Mouse (Mus musculus) layer of hippocampus, adult 8-10 months (tissue): ENCODE measurements around the gene S100a5. TPM values are rescaled to one million over a fixed set of nuclear protein-coding genes. Genes with fewer than 3 reads are reported as not detected.

Experiments used
- total RNA-seq, 4 experiments: library from RNA; stranded (reverse); gene quantifications; 2 replicates each; pipeline ENCODE4 v1.2.4; 2022

The S100a5 gene
- total RNA-seq, 4 experiments from 2014 or later, result not detected

Other genes with a start within 250 kb of the S100a5 start
- gene Slc27a3, start 218.6 kb upstream of the S100a5 start, total RNA-seq, result 10 to 100 TPM in 3 of 4 experiments, 1 to 10 TPM in 1; 9.1 to 12.7 (median 12.1) TPM
- gene Ints3, start 174.9 kb upstream of the S100a5 start, total RNA-seq, result 10 to 100 TPM; 56.4 to 85.0 (median 73.0) TPM
- 1 to 10 TPM; 5.1 to 6.7 (median 5.8) TPM for gene Npr1, start 142.7 kb upstream of the S100a5 start, total RNA-seq
- 10 to 100 TPM; 84.2 to 89.7 (median 87.4) TPM for gene Ilf2, start 132.4 kb upstream of the S100a5 start, total RNA-seq
- 10 to 100 TPM; 54.7 to 68.9 (median 63.0) TPM for gene Snapin, start 117.5 kb upstream of the S100a5 start, total RNA-seq
- gene Chtop, start 99.0 kb upstream of the S100a5 start, total RNA-seq, result 100 to 1,000 TPM; 146 to 155 (median 153) TPM
- gene S100a1, start 94.1 kb upstream of the S100a5 start, total RNA-seq, result 100 to 1,000 TPM in 2 of 4 experiments, 10 to 100 TPM in 2; 87.1 to 154 (median 123) TPM
- gene S100a13, start 94.1 kb upstream of the S100a5 start, total RNA-seq, result 10 to 100 TPM; 16.9 to 33.3 (median 24.9) TPM
- gene S100a14, start 81.7 kb upstream of the S100a5 start, total RNA-seq, result 1 to 10 TPM in 1 of 4 experiments, under 1 TPM in 1, not detected in 2; 0.49 to 1.3 TPM
- gene S100a16, start 71.3 kb upstream of the S100a5 start, total RNA-seq, result 100 to 1,000 TPM in 2 of 4 experiments, 10 to 100 TPM in 2; 69.8 to 134 (median 102) TPM
- gene S100a3, start 47.9 kb upstream of the S100a5 start, total RNA-seq, result 1 to 10 TPM in 3 of 4 experiments, under 1 TPM in 1; 0.35 to 1.8 (median 1.2) TPM
- not detected for gene S100a2, start 18.3 kb upstream of the S100a5 start, total RNA-seq
- not detected for gene Gm42674, start 6.6 kb upstream of the S100a5 start, total RNA-seq
- 10 to 100 TPM in 1 of 4 experiments, 1 to 10 TPM in 3; 2.7 to 17.2 (median 5.7) TPM for gene S100a4, start 4.8 kb upstream of the S100a5 start, total RNA-seq
- 10 to 100 TPM; 22.1 to 95.0 (median 51.5) TPM for gene S100a6, start 4.4 kb downstream of the S100a5 start, total RNA-seq
- under 1 TPM in 3 of 4 experiments, not detected in 1; 0.34 to 0.62 (median 0.49) TPM for gene S100a7a, start 45.5 kb downstream of the S100a5 start, total RNA-seq
- gene S100a8, start 60.5 kb downstream of the S100a5 start, total RNA-seq, result 1 to 10 TPM in 1 of 4 experiments, not detected in 3; 1.2 TPM
- 1 to 10 TPM in 1 of 4 experiments, not detected in 3; 1.1 TPM for gene S100a9, start 87.2 kb downstream of the S100a5 start, total RNA-seq
- gene Pglyrp4, start 118.4 kb downstream of the S100a5 start, total RNA-seq, result not detected
- gene Gm5849, start 169.4 kb downstream of the S100a5 start, total RNA-seq, result not detected